Mouse (Mus musculus): Measurements from ENCODE around the gene Kcnma1. TPM values are rescaled to one million over a fixed set of nuclear protein-coding genes. Genes with fewer than 3 reads are reported as not detected.

The Kcnma1 gene
- polyA plus RNA-seq, 1 experiment, result 3.5 TPM

- no peaks in the 10 kb centered on the region for H3K27me3 ChIP-seq (ENCODE audit: control insufficient read depth, insufficient read depth, low read length)
- H3K4me1 ChIP-seq (ENCODE audit: control insufficient read depth, insufficient read depth, insufficient read length, low read length), result no peaks in the 10 kb centered on the region
- no peak for TF ChIP-seq POLR2A (IDR thresholded peaks at IDR 0.05; ENCODE audit: low read depth, low read length)
- TF ChIP-seq CTCF (IDR thresholded peaks at IDR 0.05; ENCODE audit: extremely low read depth, insufficient read length, insufficient replicate concordance, low read depth, low read length), result no peak
- H3K27ac ChIP-seq (ENCODE audit: insufficient read depth, low read depth, low read length), result no peak overlapping the region
- H3K36me3 ChIP-seq (ENCODE audit: control insufficient read depth, insufficient read depth, low read length), result no peaks in the 10 kb centered on the region
- no peak overlapping the region for H3K4me3 ChIP-seq (ENCODE audit: low read depth, low read length)
- WGBS, result 36% methylated on average over 8 of the region's 8 CpGs
Observed at GRCm38 (mm10) chr14:23502236-23502790, 512.0 kb downstream of the Kcnma1 start.

GRCm38 (mm10) chr14:23496801-23497200, 517.5 kb downstream of the Kcnma1 start:
- H3K36me3 ChIP-seq (ENCODE audit: control insufficient read depth, insufficient read depth, low read length), result no peaks in the 10 kb centered on the region
- H3K4me3 ChIP-seq (ENCODE audit: low read depth, low read length), result no peak overlapping the region
- no peaks in the 10 kb centered on the region for H3K4me1 ChIP-seq (ENCODE audit: control insufficient read depth, insufficient read depth, insufficient read length, low read length)
- no peaks in the 10 kb centered on the region; the same call in 1 of the 2 replicates for H3K27me3 ChIP-seq (ENCODE audit: control insufficient read depth, insufficient read depth, low read length)
- TF ChIP-seq POLR2A (IDR thresholded peaks at IDR 0.05; ENCODE audit: low read depth, low read length), result no peak
- no peak overlapping the region for H3K27ac ChIP-seq (ENCODE audit: insufficient read depth, low read depth, low read length)
- WGBS, result 84% methylated on average over 3 of the region's 3 CpGs

- TF ChIP-seq CTCF (IDR thresholded peaks at IDR 0.05; ENCODE audit: extremely low read depth, insufficient read length, insufficient replicate concordance, low read depth, low read length) (no peak), POLR2A (IDR thresholded peaks at IDR 0.05; ENCODE audit: low read depth, low read length) (no peak)
- WGBS, result 60% methylated on average over 4 of the region's 4 CpGs
- no peak overlapping the region for H3K4me3 ChIP-seq (ENCODE audit: low read depth, low read length)
Observed at GRCm38 (mm10) chr14:23496236-23496740, 518.0 kb downstream of the Kcnma1 start.

GRCm38 (mm10) chr14:23494496-23494800, 519.8 kb downstream of the Kcnma1 start:
- H3K4me1 ChIP-seq (ENCODE audit: control insufficient read depth, insufficient read depth, insufficient read length, low read length), result no peaks in the 10 kb centered on the region
- no peak for TF ChIP-seq POLR2A (IDR thresholded peaks at IDR 0.05; ENCODE audit: low read depth, low read length)
- TF ChIP-seq CTCF (IDR thresholded peaks at IDR 0.05; ENCODE audit: extremely low read depth, insufficient read length, insufficient replicate concordance, low read depth, low read length), result no peak
- no peaks in the 10 kb centered on the region; the same call in 1 of the 2 replicates for H3K27me3 ChIP-seq (ENCODE audit: control insufficient read depth, insufficient read depth, low read length)
- H3K27ac ChIP-seq (ENCODE audit: insufficient read depth, low read depth, low read length), result no peak overlapping the region
- H3K36me3 ChIP-seq (ENCODE audit: control insufficient read depth, insufficient read depth, low read length), result no peaks in the 10 kb centered on the region
- no peak overlapping the region for H3K4me3 ChIP-seq (ENCODE audit: low read depth, low read length)
- 66% methylated on average over 3 of the region's 3 CpGs for WGBS

More at GRCm38 (mm10) chr14:23496236-23496740, 518.0 kb downstream of the Kcnma1 start:
- Histone ChIP-seq H3K27me3 (ENCODE audit: control insufficient read depth, insufficient read depth, low read length) (no peaks in the 10 kb centered on the region; the same call in 1 of the 2 replicates), H3K27ac (ENCODE audit: insufficient read depth, low read depth, low read length) (no peak overlapping the region), H3K4me1 (ENCODE audit: control insufficient read depth, insufficient read depth, insufficient read length, low read length) (no peaks in the 10 kb centered on the region), H3K36me3 (ENCODE audit: control insufficient read depth, insufficient read depth, low read length) (no peaks in the 10 kb centered on the region)

GRCm38 (mm10) chr14:23493750-23494495, 520.4 kb downstream of the Kcnma1 start:
- WGBS, result 78% methylated on average over 8 of the region's 8 CpGs
- Histone ChIP-seq H3K36me3 (ENCODE audit: control insufficient read depth, insufficient read depth, low read length) (no peaks in the 10 kb centered on the region), H3K27me3 (ENCODE audit: control insufficient read depth, insufficient read depth, low read length) (no peaks in the 10 kb centered on the region; the same call in 1 of the 2 replicates), H3K4me3 (ENCODE audit: low read depth, low read length) (no peak overlapping the region), H3K27ac (ENCODE audit: insufficient read depth, low read depth, low read length) (no peak overlapping the region), H3K4me1 (ENCODE audit: control insufficient read depth, insufficient read depth, insufficient read length, low read length) (no peaks in the 10 kb centered on the region)
- TF ChIP-seq POLR2A (IDR thresholded peaks at IDR 0.05; ENCODE audit: low read depth, low read length) (no peak), CTCF (IDR thresholded peaks at IDR 0.05; ENCODE audit: extremely low read depth, insufficient read length, insufficient replicate concordance, low read depth, low read length) (no peak)

- TF ChIP-seq POLR2A (IDR thresholded peaks at IDR 0.05; ENCODE audit: low read depth, low read length), result no peak
- TF ChIP-seq CTCF (IDR thresholded peaks at IDR 0.05; ENCODE audit: extremely low read depth, insufficient read length, insufficient replicate concordance, low read depth, low read length), result no peak
- WGBS, result 84% methylated on average over 9 of the region's 9 CpGs
- Histone ChIP-seq H3K36me3 (ENCODE audit: control insufficient read depth, insufficient read depth, low read length) (no peaks in the 10 kb centered on the region), H3K27ac (ENCODE audit: insufficient read depth, low read depth, low read length) (no peak overlapping the region), H3K27me3 (ENCODE audit: control insufficient read depth, insufficient read depth, low read length) (no peaks in the 10 kb centered on the region; the same call in 1 of the 2 replicates), H3K4me1 (ENCODE audit: control insufficient read depth, insufficient read depth, insufficient read length, low read length) (no peaks in the 10 kb centered on the region), H3K4me3 (ENCODE audit: low read depth, low read length) (no peak overlapping the region)
Observed at GRCm38 (mm10) chr14:23492581-23493360, 521.5 kb downstream of the Kcnma1 start.

GRCm38 (mm10) chr14:23491359-23491758, 522.9 kb downstream of the Kcnma1 start:
- Histone ChIP-seq H3K36me3 (ENCODE audit: control insufficient read depth, insufficient read depth, low read length) (no peaks in the 10 kb centered on the region), H3K4me3 (ENCODE audit: low read depth, low read length) (no peak overlapping the region), H3K4me1 (ENCODE audit: control insufficient read depth, insufficient read depth, insufficient read length, low read length) (no peaks in the 10 kb centered on the region), H3K27ac (ENCODE audit: insufficient read depth, low read depth, low read length) (no peak overlapping the region), H3K27me3 (ENCODE audit: control insufficient read depth, insufficient read depth, low read length) (no peaks in the 10 kb centered on the region; the same call in 1 of the 2 replicates)
- WGBS, result 61% methylated on average over 2 of the region's 2 CpGs
- TF ChIP-seq CTCF (IDR thresholded peaks at IDR 0.05; ENCODE audit: extremely low read depth, insufficient read length, insufficient replicate concordance, low read depth, low read length), result no peak
